Mouse (Mus musculus) forebrain, embryonic 13.5 days (tissue): ENCODE results near the gene Cnih3. TPM values are rescaled to one million over a fixed set of nuclear protein-coding genes. Genes with fewer than 3 reads are reported as not detected.
A peak's percentile ranks its signal among the peaks of the same experiment; 100 is the strongest.

Experiments
- ATAC-seq: fragments of 200-750 bp; cut with Nextera tagmentation; 2 replicates; pipeline ENCODE4 v1.8.0; 2017
- H3K27ac ChIP-seq: fragments of 300-500 bp; sonication (generic); 2 replicates; pipeline ENCODE4 v1.5.1; 2015; ENCODE audit warnings: inconsistent platforms, mild to moderate bottlenecking, moderate library complexity
- H3K27me3 ChIP-seq: fragments of 300-500 bp; sonication (generic); 2 replicates; pipeline ENCODE4 v1.6.1; 2015; ENCODE audit warnings: mild to moderate bottlenecking, inconsistent platforms
- H3K36me3 ChIP-seq: fragments of 300-500 bp; sonication (generic); 2 replicates; pipeline ENCODE4 v1.6.1; 2015; ENCODE audit warnings: mild to moderate bottlenecking, inconsistent platforms; ENCODE audit not compliant: poor library complexity, severe bottlenecking
- H3K4me1 ChIP-seq: fragments of 300-500 bp; sonication (generic); 2 replicates; pipeline ENCODE4 v1.6.1; 2015; ENCODE audit warnings: inconsistent platforms
- H3K4me2 ChIP-seq: fragments of 300-500 bp; sonication (generic); 2 replicates; pipeline ENCODE4 v1.6.1; 2015; ENCODE audit warnings: inconsistent platforms, mild to moderate bottlenecking, moderate library complexity
- H3K4me3 ChIP-seq: fragments of 300-500 bp; sonication (generic); 2 replicates; pipeline ENCODE4 v1.5.1; 2015; ENCODE audit warnings: mild to moderate bottlenecking, inconsistent platforms
- H3K9ac ChIP-seq: fragments of 300-500 bp; sonication (generic); 2 replicates; pipeline ENCODE4 v1.6.1; 2015; ENCODE audit warnings: mild to moderate bottlenecking, inconsistent platforms
- H3K9me3 ChIP-seq: fragments of 300-500 bp; sonication (generic); replicated peaks from 2 replicates; pipeline ENCODE4 v1.6.1; 2016; ENCODE audit warnings: inconsistent platforms
- WGBS: fragments of 180-500 bp; shearing (Covaris S2); methylation state at CpG from one replicate; pipeline ENCODE4 v1.1.7; 2015; 5-methylcytosine and 5-hydroxymethylcytosine counted together
- polyA plus RNA-seq: library from polyadenylated mRNA; unstranded; fragments of >200 nt; fragmentation: Nextera tagmentation; extraction: Ambion mirVana; gene quantifications from 2 replicates; pipeline ENCODE4 v1.2.1, GENCODE M21; 2015

Cnih3 gene
- polyA plus RNA-seq, 1 experiment from 2014 or later, result 9.8 TPM

DNA sequence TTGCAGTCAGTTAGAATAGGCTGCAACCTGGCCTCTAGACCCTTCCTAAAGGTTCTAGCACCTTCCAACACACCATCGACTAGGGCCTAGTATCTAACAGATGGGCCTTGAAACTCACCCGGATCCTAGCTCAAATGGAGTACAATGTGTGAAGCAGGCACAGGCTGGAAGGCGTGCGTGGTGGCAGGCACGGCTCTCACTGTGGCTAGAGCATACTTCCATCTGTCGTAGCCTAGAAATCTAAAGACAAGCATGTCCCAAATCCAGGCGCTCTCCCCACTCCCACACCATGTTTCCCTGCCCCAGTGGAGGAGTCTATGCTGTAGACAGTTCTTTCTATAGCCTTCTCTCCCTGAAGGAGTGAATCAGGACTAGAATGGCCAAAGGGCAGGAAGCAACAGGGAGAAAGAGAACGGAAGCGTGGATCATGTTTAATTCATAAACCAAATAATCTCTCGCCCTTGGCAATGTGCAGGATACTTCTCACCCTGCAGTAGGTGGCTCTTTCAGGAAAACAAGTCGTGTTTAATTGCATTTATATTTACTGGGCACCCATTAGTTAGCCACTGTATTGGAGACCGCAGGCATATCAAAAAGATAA, 29.1 kb downstream of the Cnih3 start:
- no peak overlapping the region for H3K4me2 ChIP-seq
- no peaks in the 10 kb centered on the region for H3K27me3 ChIP-seq
- H3K4me1 ChIP-seq, result peaks cover 6% of the 10 kb centered on the region; the same call in 1 of the 2 replicates
- H3K27ac ChIP-seq, result peak overlapping the region; percentile 48
- H3K4me3 ChIP-seq, result no peak overlapping the region
- peak; percentile 67; the same call in 1 of the 2 replicates for ATAC-seq
- WGBS, result 69% methylated on average over 12 of the region's 12 CpGs
- H3K9me3 ChIP-seq, result no peaks in the 10 kb centered on the region
- no peak overlapping the region for H3K9ac ChIP-seq
- H3K36me3 ChIP-seq, result no peaks in the 10 kb centered on the region

DNA sequence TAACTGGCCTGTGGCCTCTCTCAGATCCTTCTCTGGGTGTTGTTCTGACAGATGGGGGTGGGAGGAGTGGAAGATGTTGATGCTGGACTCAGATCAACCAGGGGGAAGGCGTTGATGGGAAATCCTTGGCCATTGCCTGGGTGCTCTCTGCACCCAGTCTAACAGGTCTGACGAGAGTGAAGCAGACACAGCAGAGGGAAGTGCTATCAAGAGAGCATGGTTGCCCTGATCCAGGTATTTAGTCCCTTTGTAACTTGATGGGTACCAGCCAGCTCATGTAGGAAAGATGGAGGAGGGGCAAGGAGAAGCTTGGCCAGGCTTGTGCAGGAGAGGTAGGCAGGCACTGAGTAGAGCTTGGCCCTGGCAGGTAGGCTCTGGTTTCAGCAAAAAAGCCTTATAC, 36.8 kb downstream of the Cnih3 start:
- Histone ChIP-seq H3K9ac (no peak overlapping the region), H3K36me3 (no peaks in the 10 kb centered on the region), H3K9me3 (no peaks in the 10 kb centered on the region), H3K4me3 (no peak overlapping the region), H3K27ac (no peak overlapping the region), H3K27me3 (no peaks in the 10 kb centered on the region), H3K4me2 (no peak overlapping the region), H3K4me1 (peaks cover 11% of the 10 kb centered on the region)
- no peak for ATAC-seq
- WGBS, result 89% methylated on average over 2 of the region's 2 CpGs

DNA sequence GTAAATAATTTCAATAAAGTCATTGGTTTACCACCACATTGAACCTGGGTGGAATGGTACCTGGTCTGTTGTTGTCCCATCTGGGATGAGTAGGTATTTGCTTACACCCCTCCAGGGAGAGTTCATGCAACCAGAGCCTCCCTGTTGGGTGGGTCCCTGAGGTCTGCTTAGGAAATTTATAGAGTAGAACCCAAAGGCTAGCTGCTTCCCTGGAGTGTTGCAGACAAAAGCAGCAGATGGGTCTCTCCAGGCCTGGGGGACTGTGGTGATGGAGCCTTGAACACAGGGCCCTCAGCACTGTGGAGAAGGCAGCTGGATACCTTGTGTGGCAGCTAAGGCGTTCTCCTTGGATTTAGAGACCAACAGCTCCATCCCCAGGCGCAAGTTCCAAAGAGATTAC, 40.1 kb downstream of the Cnih3 start:
- WGBS, result 93% methylated on average over 2 of the region's 2 CpGs
- Histone ChIP-seq H3K27ac (no peak overlapping the region), H3K36me3 (no peaks in the 10 kb centered on the region), H3K9me3 (no peaks in the 10 kb centered on the region), H3K9ac (no peak overlapping the region), H3K4me2 (no peak overlapping the region), H3K27me3 (no peaks in the 10 kb centered on the region), H3K4me1 (peaks cover 11% of the 10 kb centered on the region), H3K4me3 (no peak overlapping the region)
- ATAC-seq, result no peak

GRCm38 (mm10) chr1:181393250-181394149, 41.1 kb downstream of the Cnih3 start:
- Histone ChIP-seq H3K4me2 (no peak overlapping the region), H3K27me3 (no peaks in the 10 kb centered on the region), H3K9me3 (no peaks in the 10 kb centered on the region), H3K27ac (peak overlapping the region; percentile 40; the same call in 1 of the 2 replicates), H3K4me3 (no peak overlapping the region), H3K9ac (no peak overlapping the region), H3K4me1 (peaks cover 11% of the 10 kb centered on the region), H3K36me3 (no peaks in the 10 kb centered on the region)
- ATAC-seq, result peak; percentile 80
- 49% methylated on average over 6 of the region's 6 CpGs for WGBS

DNA sequence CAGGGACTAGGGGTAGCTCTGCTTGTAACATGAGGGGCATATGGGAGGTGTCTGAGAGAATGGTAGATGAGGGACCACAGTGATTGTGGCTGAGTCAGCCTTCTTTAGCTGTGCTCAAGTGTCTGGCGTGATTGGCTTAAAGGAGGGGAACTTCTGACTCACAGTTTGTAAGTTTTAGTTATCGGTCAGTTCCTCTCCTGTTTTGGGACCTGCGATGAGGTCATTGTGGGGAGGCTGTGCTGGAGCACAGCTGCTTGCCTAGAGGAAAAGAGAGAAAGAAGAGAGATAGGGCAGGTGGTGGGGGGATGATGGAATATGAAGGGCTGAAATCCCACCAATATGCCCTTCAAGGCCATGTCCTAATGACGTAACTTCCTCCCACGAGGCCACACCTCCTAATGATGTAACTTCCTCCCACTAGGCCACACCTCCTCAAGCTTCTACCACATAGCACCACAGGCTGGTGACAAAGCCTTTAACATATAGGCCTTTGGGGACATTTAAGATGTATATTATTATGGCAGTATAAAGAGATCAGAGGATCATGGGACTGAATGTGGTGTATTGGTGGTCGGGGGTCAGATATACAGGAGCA, 42.9 kb downstream of the Cnih3 start:
- whole genome bisulfite sequencing, result 93% methylated on average over 6 of the region's 6 CpGs
- no peak overlapping the region for H3K4me3 ChIP-seq
- ATAC-seq, result no peak

DNA sequence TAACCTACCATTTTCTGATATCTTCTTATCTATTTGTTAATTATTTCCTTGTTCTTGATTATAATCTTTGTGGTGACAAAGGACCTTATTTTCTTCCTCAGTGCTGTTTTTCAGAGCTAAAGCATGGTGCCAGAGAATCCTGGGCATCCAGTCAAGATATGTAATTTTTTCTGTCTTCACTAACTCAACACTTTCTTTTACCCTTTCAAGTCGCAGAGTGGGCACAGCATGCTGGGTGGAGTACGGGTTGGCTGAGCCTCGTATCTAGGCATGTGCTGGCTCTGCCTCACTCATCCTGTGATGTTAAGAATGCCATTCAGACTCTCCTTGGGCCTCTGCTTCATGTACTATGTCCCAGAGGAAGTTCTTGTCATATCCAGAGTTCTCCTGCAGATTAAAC, 46.8 kb downstream of the Cnih3 start:
- H3K36me3 ChIP-seq, result no peaks in the 10 kb centered on the region
- WGBS, result 85% methylated on average over 3 of the region's 3 CpGs
- ATAC-seq, result no peak

More for the DNA sequence above, 42.9 kb downstream of the Cnih3 start:
- H3K4me2 ChIP-seq, result no peak overlapping the region
- H3K9ac ChIP-seq, result no peak overlapping the region
- no peaks in the 10 kb centered on the region for H3K9me3 ChIP-seq
- H3K36me3 ChIP-seq, result no peaks in the 10 kb centered on the region
- H3K4me1 ChIP-seq, result peaks cover 11% of the 10 kb centered on the region
- H3K27me3 ChIP-seq, result no peaks in the 10 kb centered on the region
- no peak overlapping the region for H3K27ac ChIP-seq

GRCm38 (mm10) chr1:181403056-181403455, 50.6 kb downstream of the Cnih3 start:
- H3K9me3 ChIP-seq, result no peaks in the 10 kb centered on the region
- no peak overlapping the region for H3K4me3 ChIP-seq
- no peaks in the 10 kb centered on the region for H3K36me3 ChIP-seq
- H3K4me1 ChIP-seq, result peaks cover 9% of the 10 kb centered on the region
- no peak for ATAC-seq
- no peak overlapping the region for H3K27ac ChIP-seq
- no peak overlapping the region for H3K4me2 ChIP-seq
- H3K9ac ChIP-seq, result no peak overlapping the region
- no peaks in the 10 kb centered on the region for H3K27me3 ChIP-seq
- 90% methylated on average over 7 of the region's 7 CpGs for WGBS

More for the DNA sequence above, 46.8 kb downstream of the Cnih3 start:
- Histone ChIP-seq H3K4me1 (peaks cover 1% of the 10 kb centered on the region; the same call in 1 of the 2 replicates), H3K4me3 (no peak overlapping the region), H3K27ac (no peak overlapping the region), H3K9ac (no peak overlapping the region), H3K9me3 (no peaks in the 10 kb centered on the region), H3K4me2 (no peak overlapping the region), H3K27me3 (no peaks in the 10 kb centered on the region)

DNA sequence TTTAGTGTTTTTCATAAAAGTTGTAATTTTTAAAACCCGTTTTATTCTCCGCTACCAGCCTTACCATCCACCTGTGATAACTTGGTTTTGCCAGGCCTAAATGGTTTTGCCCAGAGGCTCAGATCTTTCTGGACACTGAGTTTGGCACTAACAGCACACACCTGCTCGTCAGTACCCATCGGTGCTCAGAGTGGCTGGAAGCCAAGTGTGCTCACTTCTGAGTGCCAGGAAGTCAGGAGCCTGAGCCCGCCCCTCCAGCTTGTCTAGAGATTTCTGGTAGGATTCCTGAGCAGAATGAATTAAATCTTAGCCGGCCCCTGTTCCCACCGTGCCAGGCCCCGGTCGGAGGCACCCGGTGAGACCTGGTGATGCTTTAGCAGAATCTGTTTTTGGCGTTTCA, 54.9 kb downstream of the Cnih3 start:
- Histone ChIP-seq H3K4me3 (no peak overlapping the region), H3K27ac (no peak overlapping the region; the same call in 1 of the 2 replicates), H3K36me3 (no peaks in the 10 kb centered on the region), H3K4me1 (peaks cover 34% of the 10 kb centered on the region), H3K27me3 (no peaks in the 10 kb centered on the region), H3K9ac (no peak overlapping the region), H3K9me3 (no peaks in the 10 kb centered on the region), H3K4me2 (no peak overlapping the region)
- ATAC-seq, result no peak
- WGBS, result 75% methylated on average over 11 of the region's 11 CpGs

GRCm38 (mm10) chr1:181408086-181408975, 55.9 kb downstream of the Cnih3 start:
- H3K4me3 ChIP-seq, result no peak overlapping the region
- ATAC-seq, result peak; percentile 20; the same call in 1 of the 2 replicates
- 71% methylated on average over 18 of the region's 18 CpGs for WGBS
- H3K9me3 ChIP-seq, result no peaks in the 10 kb centered on the region
- H3K27ac ChIP-seq, result peak overlapping the region; percentile 67
- H3K4me2 ChIP-seq, result no peak overlapping the region
- no peak overlapping the region for H3K9ac ChIP-seq
- H3K4me1 ChIP-seq, result peaks cover 34% of the 10 kb centered on the region
- H3K36me3 ChIP-seq, result no peaks in the 10 kb centered on the region
- no peaks in the 10 kb centered on the region for H3K27me3 ChIP-seq

DNA sequence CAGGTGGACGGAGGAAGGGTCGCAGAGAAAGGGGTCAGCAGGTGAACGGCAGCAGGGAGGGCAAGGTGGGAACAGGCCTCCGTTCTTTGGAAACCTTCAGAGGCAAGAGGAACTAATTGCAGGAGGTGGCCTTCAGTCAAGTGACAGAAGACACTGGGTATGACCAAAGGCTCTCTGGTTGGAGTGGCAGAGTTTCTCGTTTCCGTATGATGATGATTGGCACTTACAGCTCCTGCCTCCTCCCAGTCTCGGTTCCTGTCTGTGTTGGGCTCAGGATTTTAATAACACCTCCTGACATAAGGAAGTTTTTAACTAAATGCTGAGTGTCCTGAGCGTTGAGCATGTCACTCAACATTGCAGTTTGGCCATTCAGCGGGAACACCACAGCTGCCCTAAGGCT, 57.3 kb downstream of the Cnih3 start:
- Histone ChIP-seq H3K9ac (no peak overlapping the region), H3K27me3 (no peaks in the 10 kb centered on the region), H3K4me1 (peaks cover 34% of the 10 kb centered on the region), H3K4me3 (no peak overlapping the region), H3K9me3 (no peaks in the 10 kb centered on the region), H3K27ac (no peak overlapping the region), H3K36me3 (no peaks in the 10 kb centered on the region), H3K4me2 (no peak overlapping the region)
- ATAC-seq, result no peak
- 85% methylated on average over 9 of the region's 9 CpGs for WGBS

GRCm38 (mm10) chr1:181410647-181411254, 58.3 kb downstream of the Cnih3 start:
- Histone ChIP-seq H3K27me3 (no peaks in the 10 kb centered on the region), H3K4me2 (0 out of 2 replicates have a peak overlapping the region, but pooled peaks have one; percentile 4), H3K4me3 (no peak overlapping the region), H3K36me3 (no peaks in the 10 kb centered on the region), H3K4me1 (peaks cover 34% of the 10 kb centered on the region), H3K9ac (no peak overlapping the region), H3K9me3 (no peaks in the 10 kb centered on the region), H3K27ac (peak overlapping the region; percentile 58; the same call in 1 of the 2 replicates)
- peak; percentile 61 for ATAC-seq
- WGBS, result 41% methylated on average over 8 of the region's 8 CpGs
